Mouse (Mus musculus) hindbrain, embryonic 11.5 days (tissue): ENCODE measurements around the gene Cdc26. TPM values are rescaled to one million over a fixed set of nuclear protein-coding genes. Genes with fewer than 3 reads are reported as not detected.

ENCODE experiments used
- ATAC-seq: fragments of 200-750 bp; cut with Nextera tagmentation; 2 replicates; pipeline ENCODE4 v1.8.0; 2017; ENCODE audit warnings: mild to moderate bottlenecking, moderate TSS enrichment, moderate library complexity; ENCODE audit not compliant: low FRiP score
- DNase-seq: peaks from one replicate; pipeline ENCODE4 v3.0.0-alpha.2; 2015; ENCODE audit warnings: low spot score
- H3K27ac ChIP-seq: fragments of 300-500 bp; sonication (generic); 2 replicates; pipeline ENCODE4 v1.5.1; 2014; ENCODE audit warnings: mild to moderate bottlenecking, low read depth, low read length
- H3K27me3 ChIP-seq: fragments of 300-500 bp; sonication (generic); 2 replicates; pipeline ENCODE4 v1.6.1; 2014; ENCODE audit warnings: mild to moderate bottlenecking, low read length, moderate library complexity, mixed read lengths; ENCODE audit not compliant: control insufficient read depth, insufficient read depth
- H3K36me3 ChIP-seq: fragments of 300-500 bp; sonication (generic); 2 replicates; pipeline ENCODE4 v1.6.1; 2014; ENCODE audit warnings: mild to moderate bottlenecking, low read length, moderate library complexity, mixed read lengths; ENCODE audit not compliant: control insufficient read depth, insufficient read depth
- H3K4me1 ChIP-seq: fragments of 300-500 bp; sonication (generic); replicated peaks from 2 replicates; pipeline ENCODE4 v1.6.1; 2014; ENCODE audit warnings: low read length, mixed read lengths; ENCODE audit not compliant: control insufficient read depth, insufficient read depth
- H3K4me2 ChIP-seq: fragments of 300-500 bp; sonication (generic); replicated peaks from 2 replicates; pipeline ENCODE4 v1.6.1; 2014; ENCODE audit warnings: mild to moderate bottlenecking, low read depth, low read length
- H3K4me3 ChIP-seq: fragments of 300-500 bp; sonication (generic); 2 replicates; pipeline ENCODE4 v1.5.1; 2014; ENCODE audit warnings: low read depth, low read length
- H3K9ac ChIP-seq: fragments of 300-500 bp; sonication (generic); 2 replicates; pipeline ENCODE4 v1.6.1; 2014; ENCODE audit warnings: low read depth, low read length
- H3K9me3 ChIP-seq: fragments of 300-500 bp; sonication (generic); 2 replicates; pipeline ENCODE4 v1.6.1; 2016; ENCODE audit warnings: low read length; ENCODE audit not compliant: control insufficient read depth
- WGBS: fragments of 180-500 bp; shearing (Covaris S2); extraction: QIAGEN DNeasy Blood & Tissue Kit; methylation state at CpG from one replicate; pipeline ENCODE4 v1.1.7; 2014; 5-methylcytosine and 5-hydroxymethylcytosine counted together
- polyA plus RNA-seq: library from polyadenylated mRNA; unstranded; fragments of >200 nt; fragmentation: Nextera tagmentation; extraction: Ambion mirVana; gene quantifications from 2 replicates; pipeline ENCODE4 v1.2.1, GENCODE M21; 2014

Gene Cdc26
- polyA plus RNA-seq, 1 experiment from 2014 or later = 177 TPM

DNA sequence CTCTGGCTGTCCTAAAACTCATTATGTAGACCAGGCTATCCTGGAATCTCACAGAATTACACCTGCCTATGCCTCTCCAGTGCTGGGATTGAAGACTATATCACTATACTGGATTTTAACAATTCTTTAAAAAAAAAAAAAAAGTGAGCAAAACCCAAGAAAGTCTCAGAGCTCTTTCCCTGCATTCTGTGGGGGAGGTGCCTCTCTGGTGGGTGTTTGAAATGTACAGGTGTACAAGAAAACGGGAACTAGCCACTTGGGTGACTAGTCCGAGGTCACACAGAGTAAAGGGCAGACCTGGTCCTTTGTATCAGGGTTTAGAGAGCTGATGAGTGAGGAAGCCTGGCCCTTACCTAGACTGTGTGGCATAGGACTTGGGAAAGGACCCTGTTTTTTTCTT, 46.0 kb downstream of the Cdc26 start:
- DNase-seq (no peak), ATAC-seq (no peak)
- Histone ChIP-seq H3K4me1 (no peaks in the 10 kb centered on the region), H3K4me2 (no peak overlapping the region), H3K4me3 (no peak overlapping the region), H3K27ac (no peak overlapping the region), H3K36me3 (no peaks in the 10 kb centered on the region), H3K9ac (no peak overlapping the region), H3K9me3 (no peaks in the 10 kb centered on the region), H3K27me3 (no peaks in the 10 kb centered on the region)
- WGBS = 88% methylated on average over 2 of the region's 2 CpGs

DNA sequence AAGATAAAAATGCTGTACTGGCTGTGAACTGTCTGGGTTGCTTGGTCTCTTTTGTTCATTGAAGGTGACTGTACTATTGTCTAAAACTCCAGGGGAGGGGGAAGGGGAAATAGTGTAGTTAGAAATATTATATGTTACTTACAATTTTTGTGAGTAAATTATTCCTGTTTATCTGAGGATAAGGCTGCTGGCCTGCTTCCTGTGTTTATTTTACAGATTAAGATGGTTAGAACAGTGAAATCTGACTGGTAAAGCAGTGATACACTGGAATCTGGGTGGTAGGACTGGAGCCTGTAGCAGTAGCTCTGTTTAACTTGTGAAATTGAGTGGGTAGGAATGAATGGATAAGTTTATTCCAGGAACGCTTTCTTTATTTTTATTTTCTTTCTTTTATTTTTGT, 46.4 kb downstream of the Cdc26 start:
- no peaks in the 10 kb centered on the region for H3K9me3 ChIP-seq
- WGBS = 97% methylated on average over 1 of the region's 1 CpGs
- no peaks in the 10 kb centered on the region for H3K36me3 ChIP-seq
- no peak overlapping the region for H3K27ac ChIP-seq
- no peak overlapping the region for H3K9ac ChIP-seq
- no peak for DNase-seq
- peak overlapping the region; percentile 66; the same call in 1 of the 2 replicates for H3K4me2 ChIP-seq
- H3K27me3 ChIP-seq = no peaks in the 10 kb centered on the region
- ATAC-seq = no peak
- H3K4me3 ChIP-seq = peak overlapping the region; percentile 68; the same call in 1 of the 2 replicates
- H3K4me1 ChIP-seq = no peaks in the 10 kb centered on the region

DNA sequence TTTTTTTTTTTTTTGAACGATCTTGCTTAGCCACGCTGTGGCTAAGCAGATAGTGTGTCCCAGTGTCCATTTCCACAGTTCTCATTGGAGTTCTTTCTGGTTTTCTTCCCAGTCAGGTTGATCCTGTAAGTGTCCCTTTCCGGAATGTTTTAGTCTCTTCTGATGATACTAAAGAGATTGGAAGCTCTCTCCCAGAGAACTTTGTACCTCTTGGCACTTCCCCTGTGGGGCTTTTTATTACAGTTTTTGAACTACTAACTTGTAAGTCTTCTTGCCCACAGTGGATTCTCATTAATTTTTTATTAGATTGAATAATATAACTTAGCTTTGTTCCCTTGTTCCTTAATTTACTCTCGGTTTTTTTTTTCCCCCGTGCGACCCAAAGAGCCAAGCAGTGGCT, 46.9 kb downstream of the Cdc26 start:
- Histone ChIP-seq H3K9me3 (no peaks in the 10 kb centered on the region), H3K4me3 (peak overlapping the region; percentile 68), H3K4me2 (peak overlapping the region; percentile 66), H3K36me3 (no peaks in the 10 kb centered on the region), H3K27me3 (no peaks in the 10 kb centered on the region), H3K4me1 (no peaks in the 10 kb centered on the region), H3K9ac (peak overlapping the region; percentile 69; the same call in 1 of the 2 replicates), H3K27ac (no peak overlapping the region)
- DNase-seq = no peak
- no peak for ATAC-seq
- 53% methylated on average over 6 of the region's 6 CpGs for WGBS

DNA sequence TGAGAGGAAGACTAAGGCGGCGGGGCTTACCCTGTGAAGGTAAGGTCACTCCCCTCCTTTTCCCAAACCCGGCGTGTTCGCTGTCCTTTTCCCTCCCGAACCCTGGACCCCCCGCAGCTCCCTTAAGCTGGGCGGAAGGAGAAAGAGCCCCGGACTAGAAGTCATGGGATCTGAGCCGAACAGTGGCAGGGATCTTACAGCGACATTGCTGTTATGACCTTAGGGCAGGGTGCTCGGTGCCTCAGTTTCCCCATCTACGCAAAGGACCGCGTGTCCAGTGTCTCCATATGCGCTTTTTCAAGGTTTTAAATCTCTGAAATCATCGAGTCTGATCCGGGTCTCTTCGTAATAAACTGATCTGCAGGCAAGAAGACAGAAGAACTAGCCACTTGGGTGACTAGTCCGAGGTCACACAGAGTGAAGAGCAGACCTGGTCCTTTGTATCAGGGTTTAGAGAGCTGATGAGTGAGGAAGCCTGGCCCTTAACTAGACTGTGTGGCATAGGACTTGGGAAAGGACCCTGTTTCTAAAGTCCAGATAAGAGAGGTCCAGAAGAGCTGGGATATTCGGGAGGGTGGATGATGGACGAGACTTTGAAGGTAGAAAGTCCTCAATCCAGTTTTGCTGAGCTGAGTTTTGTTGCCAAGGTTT, 47.5 kb downstream of the Cdc26 start:
- no peaks in the 10 kb centered on the region for H3K9me3 ChIP-seq
- peak; percentile 28 for ATAC-seq

DNA sequence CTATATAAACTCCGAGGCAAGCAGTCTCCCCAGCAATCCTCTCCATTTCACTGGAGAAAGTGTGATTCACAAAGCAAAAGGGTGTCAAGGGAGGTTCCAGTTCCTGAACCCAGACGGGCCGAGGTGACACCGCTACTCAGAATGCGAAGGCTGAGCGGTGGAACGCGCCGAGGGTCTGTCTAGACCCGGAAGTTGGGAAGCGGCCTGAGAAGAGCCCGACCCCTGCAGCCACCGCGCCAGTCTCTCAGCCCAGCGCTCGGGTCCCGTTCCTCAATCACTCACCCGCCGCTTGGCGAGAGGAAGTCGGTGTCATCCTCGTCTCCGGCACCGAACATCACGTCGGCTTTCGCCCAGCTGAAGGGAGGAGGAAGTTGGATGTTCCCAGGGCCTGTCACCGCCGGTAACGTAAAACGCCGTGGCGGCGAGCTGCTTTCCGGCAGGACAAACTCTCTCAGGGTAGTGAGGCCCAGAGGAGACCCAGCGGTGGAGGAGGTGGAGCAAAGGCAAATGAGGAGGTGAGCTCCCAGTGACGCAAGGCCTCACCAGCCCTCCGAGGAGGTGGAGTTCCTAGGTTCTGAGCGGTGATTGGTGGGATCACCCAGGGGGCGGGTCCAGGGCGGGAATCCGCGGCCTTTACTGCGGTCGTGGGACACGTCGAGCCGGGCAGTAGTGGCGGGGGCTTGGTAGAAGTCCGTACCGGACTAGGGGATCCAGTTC, 48.2 kb downstream of the Cdc26 start, which contains the start of the genes Fkbp15 and Slc31a1:
TSS of gene Fkbp15 (minus strand) at position 461 of the 717 bp plus-strand sequence.
TSS of gene Slc31a1 (plus strand) at position 640 of the 717 bp plus-strand sequence.
- peak; percentile 100 for ATAC-seq
- peak; percentile 97 for DNase-seq
- Histone ChIP-seq H3K27ac (peak within 1 kb of the TSS; percentile 31), H3K9ac (peak within 1 kb of the TSS; percentile 72), H3K9me3 (no peaks in the 10 kb centered on the region), H3K36me3 (no peaks in the 10 kb centered on the region), H3K4me3 (peak within 1 kb of the TSS; percentile 68), H3K4me2 (peak within 1 kb of the TSS; percentile 76), H3K27me3 (no peaks in the 10 kb centered on the region), H3K4me1 (no peaks in the 10 kb centered on the region)
- WGBS = 0% methylated on average over 49 of the region's 51 CpGs

More for the DNA sequence above, 47.5 kb downstream of the Cdc26 start:
- peak overlapping the region; percentile 66 for H3K4me2 ChIP-seq
- H3K4me1 ChIP-seq = no peaks in the 10 kb centered on the region
- no peak for DNase-seq
- peak overlapping the region; percentile 68 for H3K4me3 ChIP-seq
- no peaks in the 10 kb centered on the region for H3K27me3 ChIP-seq
- peak overlapping the region; percentile 69 for H3K9ac ChIP-seq
- WGBS = under 1% methylated on average over 22 of the region's 22 CpGs
- peak overlapping the region; percentile 27; the same call in 1 of the 2 replicates for H3K27ac ChIP-seq
- H3K36me3 ChIP-seq = no peaks in the 10 kb centered on the region

DNA sequence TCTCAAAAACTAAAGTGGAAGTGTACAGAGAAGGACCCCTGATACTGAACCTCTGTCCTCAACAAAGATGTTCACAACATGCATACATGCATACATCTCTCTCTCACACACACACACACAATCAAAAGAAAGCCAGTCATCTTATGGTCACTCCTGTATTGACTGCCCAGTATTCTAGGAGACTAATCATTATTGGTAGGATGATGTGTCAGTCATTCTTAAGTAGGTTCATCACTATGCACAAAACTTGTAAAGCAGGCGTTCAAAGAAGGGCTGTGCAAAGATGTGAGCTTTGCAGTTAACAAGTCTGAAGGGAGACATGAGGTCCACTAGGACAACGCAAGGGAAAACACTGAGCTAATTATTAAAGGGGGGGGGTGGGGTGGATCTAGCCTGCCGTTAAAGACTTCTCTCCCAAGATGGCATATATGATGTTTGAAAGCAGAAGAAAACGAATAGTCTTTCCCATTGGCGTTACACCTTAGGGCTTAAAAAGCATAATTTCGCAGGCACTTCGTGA, 49.1 kb downstream of the Cdc26 start:
- ATAC-seq = no peak
- Histone ChIP-seq H3K4me3 (peak overlapping the region; percentile 68), H3K9me3 (no peaks in the 10 kb centered on the region), H3K27me3 (no peaks in the 10 kb centered on the region), H3K9ac (peak overlapping the region; percentile 72), H3K4me1 (no peaks in the 10 kb centered on the region), H3K4me2 (peak overlapping the region; percentile 76), H3K36me3 (no peaks in the 10 kb centered on the region), H3K27ac (no peak overlapping the region)
- no peak for DNase-seq
- 60% methylated on average over 7 of the region's 7 CpGs for WGBS

DNA sequence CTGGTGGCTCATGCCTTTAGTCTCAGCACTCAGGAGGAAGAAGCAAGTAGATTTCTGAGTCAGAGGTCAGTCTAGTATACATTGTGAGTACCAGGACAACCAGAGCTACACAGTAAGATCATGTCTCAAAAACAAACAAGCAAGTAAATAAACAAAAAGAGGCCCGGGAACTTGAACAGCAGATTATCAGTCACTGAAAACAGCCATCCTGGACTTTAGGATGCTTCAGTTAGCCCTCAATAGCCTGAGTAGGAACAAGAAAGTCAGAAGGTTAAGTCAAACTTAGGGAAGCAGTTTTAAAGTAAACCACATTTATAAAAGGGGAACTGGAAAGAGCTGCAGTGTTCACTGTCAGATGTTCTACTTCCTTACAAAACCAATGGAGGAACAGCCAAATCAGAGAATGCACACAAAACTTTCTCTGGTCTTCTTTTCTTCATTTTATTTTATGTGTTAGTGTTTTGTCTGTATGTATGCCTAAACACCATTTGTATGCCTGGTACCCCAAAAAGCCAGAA, 50.8 kb downstream of the Cdc26 start:
- DNase-seq (no peak), ATAC-seq (no peak)
- no peaks in the 10 kb centered on the region for H3K4me1 ChIP-seq
- H3K4me2 ChIP-seq = no peak overlapping the region
- H3K9me3 ChIP-seq = no peaks in the 10 kb centered on the region
- no peak overlapping the region for H3K27ac ChIP-seq
- H3K9ac ChIP-seq = no peak overlapping the region
- no peaks in the 10 kb centered on the region for H3K27me3 ChIP-seq
- H3K36me3 ChIP-seq = no peaks in the 10 kb centered on the region
- H3K4me3 ChIP-seq = no peak overlapping the region
- WGBS = 92% methylated on average over 1 of the region's 1 CpGs

DNA sequence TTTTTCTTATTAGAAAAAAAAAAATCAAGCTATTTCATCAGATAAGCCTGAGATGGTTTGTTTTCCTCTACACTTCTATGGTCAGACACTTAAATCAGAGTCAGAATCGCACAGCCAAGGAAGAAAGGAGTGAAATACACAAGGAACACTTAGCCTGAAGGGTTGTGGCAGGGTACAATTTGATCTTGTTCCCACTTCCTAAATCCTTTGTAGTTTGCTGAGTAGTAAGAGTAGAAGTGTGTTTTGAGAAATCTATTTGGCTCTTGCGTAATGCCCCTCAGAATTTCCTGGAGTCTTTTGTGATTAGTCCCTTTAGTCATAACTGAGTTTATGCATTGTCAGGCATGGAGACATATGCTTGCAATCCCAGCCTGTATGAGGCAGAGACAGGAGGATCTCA, 59.1 kb downstream of the Cdc26 start:
- no peaks in the 10 kb centered on the region for H3K36me3 ChIP-seq
- no peaks in the 10 kb centered on the region for H3K27me3 ChIP-seq
- no peak overlapping the region for H3K27ac ChIP-seq
- H3K4me2 ChIP-seq = no peak overlapping the region
- no peaks in the 10 kb centered on the region for H3K4me1 ChIP-seq
- WGBS = 93% methylated on average over 2 of the region's 2 CpGs
- no peak overlapping the region for H3K4me3 ChIP-seq
- ATAC-seq (no peak), DNase-seq (no peak)
- H3K9ac ChIP-seq = no peak overlapping the region
- H3K9me3 ChIP-seq = no peaks in the 10 kb centered on the region
